Mouse (Mus musculus) cerebellum, postnatal 36 days (tissue): Measurements from ENCODE around the gene Fam3b.

Source experiments
- DNase-seq, 2 experiments: peaks; one replicate each; pipeline ENCODE4 v3.0.0; 2021 to 2022; ENCODE audit warnings: mixed read lengths in 2 of 2

Gene Fam3b

GRCm38 (mm10) chr16:97514099-97514940 lies at the start of gene Fam3b:
TSS of gene Fam3b (minus strand) at chr16:97514816.
- DNase-seq, result no peak

DNA sequence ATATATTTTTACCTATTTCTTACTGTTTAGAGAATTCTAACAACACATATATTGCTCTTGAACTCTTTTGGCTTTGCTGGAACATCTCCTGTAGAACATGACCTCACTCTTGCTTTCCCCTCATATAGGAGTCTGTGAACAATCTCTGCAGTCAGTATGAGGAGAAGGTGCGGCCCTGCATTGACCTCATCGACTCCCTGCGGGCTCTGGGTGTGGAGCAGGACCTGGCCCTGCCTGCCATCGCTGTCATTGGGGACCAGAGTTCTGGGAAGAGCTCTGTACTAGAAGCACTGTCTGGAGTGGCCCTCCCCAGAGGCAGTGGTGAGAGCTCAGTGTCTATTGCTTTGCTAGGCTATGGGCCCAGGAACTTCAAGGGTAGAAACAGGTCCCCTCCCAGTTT lies 29.7 kb upstream of the Fam3b start:
- DNase-seq, result no peak

GRCm38 (mm10) chr16:97536859-97537258 lies 22.2 kb upstream of the Fam3b start:
- DNase-seq, result no peak

DNA sequence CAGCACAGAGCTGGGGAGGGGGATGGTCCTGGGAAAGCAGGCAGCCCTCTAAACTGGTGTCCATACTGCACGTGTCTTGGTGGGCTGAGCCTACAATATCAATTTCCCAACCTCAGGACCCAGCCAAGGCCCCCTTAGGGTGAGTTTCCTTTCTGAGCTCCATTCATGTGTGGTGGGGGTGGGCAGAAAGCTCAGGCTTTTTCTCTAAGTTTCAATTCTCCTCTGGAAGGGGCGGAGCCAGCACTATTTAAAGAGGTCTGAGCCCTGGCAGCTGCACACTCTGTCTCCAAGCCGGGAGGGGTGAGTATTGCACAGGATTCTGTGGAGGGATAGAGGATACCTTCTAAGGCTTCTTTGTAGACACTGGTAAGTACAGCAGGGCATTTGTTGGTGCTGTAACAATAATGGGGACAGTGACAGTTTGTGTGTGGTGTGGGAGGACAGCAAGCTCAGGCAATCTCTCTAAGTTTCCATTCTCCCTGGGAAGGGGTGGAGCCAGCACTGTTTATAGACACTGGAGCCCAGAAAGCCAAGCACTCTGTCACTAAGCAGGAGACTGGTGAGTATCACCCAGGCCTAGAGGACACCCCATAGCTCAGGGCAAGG lies 21.3 kb upstream of the Fam3b start:
- no peak for DNase-seq

DNA sequence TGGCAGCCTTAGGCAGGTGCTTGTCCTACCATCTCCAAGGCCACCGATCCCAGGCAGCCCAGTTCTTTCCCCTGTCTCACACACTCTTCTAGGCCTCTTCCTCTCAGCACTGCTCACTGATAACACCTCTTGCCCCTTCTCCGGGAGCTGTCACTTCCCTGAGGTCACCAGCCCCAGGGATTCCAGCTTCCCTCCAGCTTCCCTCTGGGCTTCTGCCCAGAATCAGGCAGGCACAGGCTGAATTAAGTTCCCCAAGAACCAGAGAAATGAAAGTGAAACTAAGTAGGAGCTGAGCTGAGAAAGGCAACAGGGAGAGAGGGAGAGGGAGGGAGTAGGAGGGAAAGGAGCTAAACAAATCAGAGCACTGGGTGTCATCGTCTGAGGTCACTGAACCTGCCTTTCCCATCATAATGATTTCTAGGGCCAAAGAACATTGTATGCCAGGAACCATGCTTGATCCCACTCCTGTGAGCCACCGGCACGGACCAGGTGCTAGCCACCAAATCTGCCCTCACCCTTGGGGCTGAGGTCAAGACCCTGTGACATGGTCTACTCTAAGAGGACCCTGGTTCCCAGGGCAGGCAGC lies 20.4 kb upstream of the Fam3b start:
- no peak for DNase-seq

DNA sequence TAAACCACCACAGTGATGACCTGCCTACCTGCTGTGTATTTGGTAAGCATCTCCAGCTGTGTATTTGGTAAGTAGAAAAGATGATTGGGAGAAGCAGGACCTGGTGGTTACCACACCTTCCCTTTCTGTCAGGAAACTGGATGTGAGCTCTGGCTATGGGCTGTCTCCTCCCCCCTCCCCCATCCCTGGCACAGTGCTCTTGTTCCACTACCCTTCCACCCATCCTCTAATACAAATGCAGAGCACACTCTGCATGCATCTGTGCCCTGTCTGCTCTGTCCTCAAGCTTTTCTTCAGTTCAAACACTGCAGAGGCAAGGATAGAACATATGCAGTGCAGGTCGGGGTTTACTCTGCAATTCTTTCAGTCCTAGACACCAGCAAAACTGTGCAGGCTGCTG lies 19.8 kb upstream of the Fam3b start:
- DNase-seq, result peak in 1 of 2 experiments; percentile 12

DNA sequence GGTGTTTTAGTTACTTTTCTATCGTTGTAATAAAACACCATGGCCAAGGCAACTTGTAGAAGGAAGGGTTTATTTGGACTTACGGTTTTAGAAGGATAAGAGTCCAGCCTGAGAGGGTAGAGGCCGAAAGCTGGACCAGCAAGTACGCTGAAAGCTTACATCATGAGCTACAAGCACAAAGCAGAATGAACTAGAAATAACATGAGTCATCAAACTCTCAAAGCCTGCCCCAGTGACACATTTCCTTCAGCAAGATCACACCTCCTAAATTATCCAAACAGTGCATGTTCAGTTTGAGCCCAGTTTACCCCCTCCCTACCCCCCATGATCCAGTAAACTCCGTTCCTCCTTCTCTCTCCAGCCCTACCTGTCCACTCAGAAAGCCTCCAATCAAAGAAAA lies 19.1 kb upstream of the Fam3b start:
- no peak for DNase-seq

DNA sequence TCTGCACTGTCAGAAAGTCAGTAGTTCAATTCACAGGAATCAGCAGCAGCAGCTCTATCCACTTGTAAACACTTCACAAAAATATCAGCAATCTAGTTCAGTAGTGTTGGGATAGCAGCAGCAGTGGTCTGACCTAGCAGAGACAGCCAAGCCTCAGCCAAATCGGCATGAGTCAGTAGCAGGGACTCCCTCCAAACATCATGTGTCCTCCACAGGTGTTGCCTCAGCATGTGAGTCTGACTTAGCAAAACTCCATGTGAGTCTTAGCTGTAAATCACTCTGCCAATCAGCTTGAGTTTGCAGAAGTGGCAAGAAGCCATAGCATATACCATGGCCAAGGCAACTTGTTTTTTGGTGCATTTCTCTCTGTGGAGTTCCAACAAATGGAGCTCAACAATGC lies 18.5 kb upstream of the Fam3b start:
- no peak for DNase-seq

DNA sequence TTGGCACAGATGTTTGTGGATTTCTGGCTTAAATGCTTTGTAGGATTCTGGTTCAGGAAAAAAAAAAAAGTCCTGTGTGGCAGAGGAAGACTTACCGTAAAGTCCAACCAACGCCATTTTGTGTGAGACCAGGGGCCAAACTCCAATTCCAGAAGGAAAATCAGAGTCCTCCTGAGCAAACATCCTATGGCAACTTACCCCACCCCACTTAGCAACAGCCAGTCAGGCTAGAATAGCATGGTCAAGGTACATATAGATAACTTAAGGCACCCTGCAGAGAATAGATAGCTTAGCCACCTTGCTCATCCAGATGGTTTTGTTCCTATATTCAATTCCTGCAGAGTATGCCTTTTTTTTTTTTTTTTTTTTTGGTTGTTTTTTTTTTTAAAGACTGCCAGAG lies 14.6 kb upstream of the Fam3b start:
- DNase-seq, result no peak

- DNase-seq, result peak; percentile 37 to 47
These were observed 8.4 kb upstream of the Fam3b start for GRCm38 (mm10) chr16:97523024-97523423.

- DNase-seq, result no peak
These were observed 7.4 kb upstream of the Fam3b start for GRCm38 (mm10) chr16:97521983-97522382.

DNA sequence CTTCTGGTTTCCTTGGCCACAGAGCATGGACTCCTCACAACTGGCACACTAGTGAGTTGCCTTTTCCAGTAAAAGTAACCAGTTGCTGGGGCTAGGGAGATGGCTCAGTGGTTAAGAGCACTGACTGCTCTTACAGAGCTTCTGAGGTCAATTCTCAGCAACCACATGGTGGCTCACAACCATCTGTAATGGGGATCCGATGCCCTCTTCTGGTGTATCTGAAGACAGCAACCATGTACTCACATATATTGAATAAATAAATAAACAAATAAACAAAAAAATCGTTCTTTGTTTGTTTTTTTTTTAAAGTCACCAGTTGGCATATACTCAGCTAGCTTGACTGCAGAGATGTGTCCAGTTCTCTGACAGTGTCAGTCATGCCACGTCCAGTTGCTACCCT lies 1.7 kb upstream of the Fam3b start:
- no peak for DNase-seq

GRCm38 (mm10) chr16:97512347-97512751 lies 2.3 kb downstream of the Fam3b start:
- DNase-seq, result no peak

DNA sequence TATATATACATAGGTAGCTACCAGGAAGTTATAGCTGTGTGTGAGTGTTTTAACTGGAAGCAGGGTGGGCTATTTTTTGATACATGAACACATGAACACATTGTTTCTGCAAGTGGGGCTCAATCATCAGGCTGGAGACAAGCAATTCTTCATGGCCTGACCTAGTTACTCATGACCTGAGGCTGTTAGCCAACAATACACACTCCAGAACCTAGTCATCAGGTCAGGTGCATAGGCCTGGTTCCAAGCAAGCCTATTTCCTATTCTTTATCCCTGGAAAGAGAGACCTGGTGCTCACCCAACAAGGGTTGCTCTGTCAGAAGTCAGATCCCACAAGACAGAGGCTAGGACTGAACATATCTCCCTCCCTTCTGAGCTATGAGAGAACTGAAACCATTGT lies 3.1 kb downstream of the Fam3b start:
- DNase-seq, result no peak

GRCm38 (mm10) chr16:97510849-97511248 lies 3.8 kb downstream of the Fam3b start:
- DNase-seq, result no peak

DNA sequence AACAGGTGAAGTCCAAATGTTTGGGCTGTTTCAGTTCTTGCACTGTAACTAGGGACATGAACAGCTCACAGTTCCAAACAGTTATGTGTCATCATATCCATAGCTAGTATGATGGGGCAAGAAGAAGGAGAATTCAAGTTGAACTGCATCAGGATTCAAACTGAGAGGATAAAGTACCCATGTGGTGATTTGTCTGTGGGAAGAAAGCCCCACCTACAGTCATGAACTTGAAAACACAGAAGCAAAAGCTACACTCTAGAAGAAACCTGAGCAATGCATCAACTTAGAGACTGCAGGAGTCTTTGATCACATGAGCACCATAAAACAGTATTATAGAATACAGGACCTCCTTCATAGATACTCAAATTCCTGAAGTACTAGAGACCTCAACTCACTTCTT lies 6.8 kb downstream of the Fam3b start:
- no peak for DNase-seq

- DNase-seq, result no peak
These were observed 9.8 kb downstream of the Fam3b start for GRCm38 (mm10) chr16:97504793-97505192.

GRCm38 (mm10) chr16:97503849-97504248 lies 10.8 kb downstream of the Fam3b start:
- no peak for DNase-seq

DNA sequence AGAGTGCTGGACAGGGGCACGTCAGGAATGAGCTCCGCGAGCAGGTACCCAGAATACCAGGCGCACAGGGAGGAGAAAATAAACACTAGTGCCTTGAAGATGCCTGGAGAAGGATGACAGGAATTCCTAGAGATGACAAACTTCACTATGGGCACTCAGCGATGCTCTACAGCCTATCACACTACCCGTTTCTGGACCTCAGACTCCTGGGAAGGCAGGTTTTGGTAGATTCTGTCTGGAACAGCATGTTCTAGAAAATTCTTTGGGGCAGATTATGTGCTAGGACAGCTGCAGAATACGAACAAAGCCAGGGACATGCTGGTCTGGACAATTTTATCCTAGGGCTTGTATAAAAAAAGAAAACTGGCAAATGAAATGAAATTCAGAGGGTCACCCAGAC lies 13.7 kb downstream of the Fam3b start:
- DNase-seq, result no peak

GRCm38 (mm10) chr16:97499450-97499849 lies 15.2 kb downstream of the Fam3b start:
- no peak for DNase-seq

GRCm38 (mm10) chr16:97498139-97498538 lies 16.5 kb downstream of the Fam3b start:
- DNase-seq, result no peak

- DNase-seq, result no peak
These were observed 16.9 kb downstream of the Fam3b start for GRCm38 (mm10) chr16:97497682-97498081.

DNA sequence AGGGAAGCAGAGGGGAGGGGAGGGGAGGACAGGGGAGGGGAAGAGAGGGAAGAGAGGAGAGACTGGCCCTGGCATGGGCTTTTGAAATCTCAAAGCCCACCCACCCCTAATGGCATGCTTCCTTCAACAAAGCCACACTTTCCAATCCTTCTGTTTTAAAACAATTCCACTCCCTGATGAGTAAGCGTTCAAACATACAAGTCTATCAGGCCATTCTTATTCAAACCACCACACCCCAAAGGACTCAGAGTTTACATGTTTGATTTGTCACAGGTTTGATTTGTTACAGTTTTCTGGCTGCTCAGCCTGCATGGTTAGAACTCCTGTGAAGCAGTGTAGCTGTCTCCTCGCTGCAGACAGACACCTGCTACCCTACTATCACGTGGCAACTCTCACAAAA lies 18.6 kb downstream of the Fam3b start:
- DNase-seq, result no peak

DNA sequence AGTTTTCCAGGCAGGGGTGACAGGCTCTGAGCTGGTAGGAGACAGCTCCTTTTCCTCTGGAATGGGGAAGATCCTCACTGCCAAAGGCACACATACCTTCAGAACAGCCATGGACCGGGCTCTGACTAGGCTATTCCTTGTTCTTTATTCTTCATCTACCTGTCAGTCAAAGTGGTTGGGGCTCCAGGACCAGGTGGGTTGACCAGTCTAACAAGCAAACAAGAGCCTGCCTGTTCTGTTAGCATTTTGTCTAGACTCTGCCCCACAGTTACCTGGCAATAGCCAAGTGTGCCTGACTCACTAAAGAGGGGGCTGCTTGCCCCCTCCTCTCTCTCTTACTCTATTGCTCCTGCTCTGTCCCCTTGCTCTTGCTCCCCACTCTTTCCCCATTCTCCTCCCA lies 22.2 kb downstream of the Fam3b start:
- no peak for DNase-seq
